Mouse (Mus musculus) spleen, embryonic (tissue): Measurements from ENCODE around the gene Hdac9.

Experiments
- CTCF ChIA-PET: fragments of 350-600 bp; sonication (Branson Sonifier 250); formaldehyde crosslinking; loops from one replicate; lab custom pipeline; 2022; lab: Charles Lee

Gene Hdac9

DNA sequence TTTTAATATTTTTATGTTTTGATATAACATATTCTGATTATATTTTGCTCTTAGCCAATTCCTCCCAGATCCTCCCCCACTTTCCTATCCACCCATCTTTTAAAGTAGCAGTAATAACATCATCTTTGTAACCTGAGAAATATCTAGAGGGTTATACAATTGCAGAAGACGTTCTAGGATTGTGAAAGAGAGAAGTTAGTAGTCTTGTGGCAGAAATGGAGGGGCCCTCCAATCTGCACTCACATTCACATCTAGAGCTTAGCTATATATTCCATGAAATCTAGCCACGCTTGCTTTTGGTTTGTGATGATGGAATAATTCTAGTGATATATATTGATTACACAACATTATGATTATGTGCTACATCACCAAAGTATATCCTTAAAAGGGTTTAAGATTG is 106.7 kb downstream of the Hdac9 start:
- CTCF ChIA-PET, result interaction anchor here (0.7 kb wide), 1 partner anchor 49 kb away, joined by 3 read pairs; no protein-coding TSS in a partner anchor

DNA sequence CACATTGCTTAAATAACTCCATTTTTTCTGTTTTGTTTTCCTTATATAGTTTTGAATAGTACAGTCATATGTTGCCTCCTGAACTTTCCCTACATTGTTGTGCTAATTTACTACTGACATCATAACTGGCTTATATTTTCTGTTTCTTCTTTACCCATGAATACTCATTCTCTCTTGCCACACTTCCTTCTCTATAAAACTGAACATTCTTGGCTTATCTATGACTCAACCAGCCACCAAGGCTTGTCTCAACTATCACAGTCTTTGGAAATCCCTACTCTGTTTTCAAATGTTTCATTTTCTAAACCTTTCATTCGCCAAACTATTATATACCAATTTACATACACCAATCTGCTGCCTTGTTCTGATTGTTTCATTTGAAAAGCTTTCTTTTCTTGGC is 108.7 kb downstream of the Hdac9 start:
- CTCF ChIA-PET, result no interaction called here

DNA sequence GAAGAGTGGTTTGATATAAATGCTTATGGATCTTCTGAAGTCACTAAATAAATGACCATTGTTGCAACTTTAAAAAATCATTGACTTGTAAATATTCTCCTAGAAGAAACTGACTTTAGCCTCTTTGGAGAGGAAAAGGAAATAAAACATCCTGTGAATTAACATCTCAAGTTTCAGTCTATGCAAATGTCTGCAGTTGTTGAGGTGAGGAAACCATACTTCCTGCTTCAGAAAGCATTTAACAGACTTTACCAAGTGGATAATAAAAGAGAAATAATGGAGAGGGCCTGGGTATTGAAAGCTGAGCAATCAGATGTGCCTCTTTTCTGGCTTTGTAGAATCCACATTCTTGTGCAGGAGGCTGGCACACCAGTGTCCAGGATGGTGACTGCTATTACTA is 110.4 kb downstream of the Hdac9 start:
- CTCF ChIA-PET, result interaction anchor here (0.7 kb wide), 1 partner anchor 219 kb away, joined by 6 read pairs; no protein-coding TSS in a partner anchor

DNA sequence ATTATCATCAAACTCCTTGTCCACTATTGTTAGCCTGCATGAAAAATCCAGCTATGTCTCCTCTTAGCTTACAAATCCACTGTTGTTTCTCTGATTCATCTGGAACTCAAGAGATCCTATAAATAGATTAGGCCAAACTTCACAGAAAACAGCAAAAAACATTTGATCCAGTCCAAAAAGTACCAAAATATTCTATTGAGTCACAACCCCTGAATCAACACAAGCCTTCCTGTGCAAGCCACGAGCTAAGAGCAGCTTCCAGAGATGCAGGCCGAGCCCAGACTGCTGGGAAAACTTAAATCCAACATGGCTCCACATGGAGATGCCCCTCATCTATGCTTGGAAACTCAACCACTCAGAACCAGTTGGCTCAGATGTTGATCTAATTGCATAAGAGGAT is 113.2 kb downstream of the Hdac9 start:
- CTCF ChIA-PET, result no interaction called here

DNA sequence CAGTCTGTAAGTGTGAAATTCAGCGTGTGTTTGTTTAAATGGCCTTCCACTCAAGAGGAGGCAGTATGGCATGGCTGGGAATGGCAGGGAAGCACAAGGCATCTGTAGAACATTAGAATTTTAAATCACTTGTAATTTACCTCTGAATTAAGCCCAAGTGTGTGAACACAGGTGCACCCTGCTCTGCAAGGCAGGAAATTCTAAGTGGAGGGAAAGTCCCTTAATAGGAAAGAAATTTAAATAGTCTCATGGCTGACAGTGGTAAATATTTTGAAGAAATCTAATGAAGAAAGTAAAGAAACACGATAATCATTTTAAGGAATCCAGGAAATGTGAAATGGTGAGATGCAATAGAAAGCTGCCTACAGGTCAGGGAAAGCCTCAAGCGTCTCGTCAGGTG is 114.6 kb downstream of the Hdac9 start:
- CTCF ChIA-PET, result interaction anchor here (0.7 kb wide), 1 partner anchor 61 kb away, joined by 3 read pairs; no protein-coding TSS in a partner anchor

DNA sequence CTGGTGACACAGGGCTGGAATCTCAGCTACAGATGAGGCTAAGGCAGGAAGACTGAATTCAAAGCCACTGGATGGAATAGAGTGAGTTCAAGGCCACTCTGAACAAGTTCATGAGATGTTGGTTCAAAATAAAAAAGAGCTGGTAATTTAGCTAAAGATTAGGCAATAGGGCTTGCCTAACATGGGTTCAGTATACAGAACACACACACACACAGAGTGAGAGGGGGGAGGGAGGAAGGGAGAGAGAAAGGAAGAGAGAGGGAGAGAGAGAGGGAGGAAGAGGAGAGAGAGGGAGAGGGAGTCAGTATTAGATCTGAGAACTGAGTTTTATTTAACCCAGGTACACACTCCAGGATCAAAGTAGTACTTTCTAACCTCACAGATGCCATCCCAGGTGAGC is 115.1 kb downstream of the Hdac9 start:
- CTCF ChIA-PET, result interaction anchor here (0.7 kb wide), 1 partner anchor 61 kb away, joined by 3 read pairs; no protein-coding TSS in a partner anchor

DNA sequence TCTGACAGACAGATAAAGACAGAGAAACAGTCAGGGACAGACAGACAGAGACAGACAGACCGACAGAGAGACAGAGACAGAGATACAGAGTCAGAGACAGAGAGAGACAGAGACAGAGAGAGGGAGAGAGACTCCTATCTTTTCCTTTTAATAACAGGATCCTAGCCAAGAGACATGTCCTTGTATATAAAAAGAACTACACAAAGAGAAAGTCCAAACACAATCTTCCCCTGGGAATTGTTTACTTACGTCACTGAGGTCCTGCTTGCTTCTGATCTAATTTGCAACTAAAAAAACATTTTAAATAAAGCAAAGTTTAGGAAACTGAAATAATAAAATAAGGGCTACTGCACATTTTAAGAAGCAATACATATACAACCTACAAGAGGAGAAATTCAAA is 119.5 kb downstream of the Hdac9 start:
- CTCF ChIA-PET, result interaction anchor here (0.7 kb wide), 1 partner anchor 45 kb away, joined by 5 read pairs; no protein-coding TSS in a partner anchor

DNA sequence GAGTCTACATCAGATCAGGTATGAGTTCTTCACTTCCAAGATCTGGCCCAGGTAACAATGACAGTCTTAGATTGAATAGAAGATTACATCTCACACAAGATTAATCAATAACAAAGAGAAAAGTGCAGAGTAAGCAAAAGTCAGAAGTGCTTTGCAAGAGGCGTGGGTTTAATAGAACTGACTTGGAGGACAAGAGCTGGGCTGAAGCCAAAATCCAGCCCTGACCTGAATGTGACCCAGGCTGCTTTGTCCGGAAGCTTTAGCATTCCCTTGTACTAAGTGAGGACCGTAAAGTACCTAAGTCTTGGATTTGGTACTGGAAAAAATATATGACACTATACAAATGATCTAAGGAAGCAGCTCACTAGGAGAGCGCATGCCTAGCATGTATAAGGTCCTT is 121.4 kb downstream of the Hdac9 start:
- CTCF ChIA-PET, result interaction anchor here (1.2 kb wide), 1 partner anchor 73 kb away, joined by 3 read pairs; no protein-coding TSS in a partner anchor

DNA sequence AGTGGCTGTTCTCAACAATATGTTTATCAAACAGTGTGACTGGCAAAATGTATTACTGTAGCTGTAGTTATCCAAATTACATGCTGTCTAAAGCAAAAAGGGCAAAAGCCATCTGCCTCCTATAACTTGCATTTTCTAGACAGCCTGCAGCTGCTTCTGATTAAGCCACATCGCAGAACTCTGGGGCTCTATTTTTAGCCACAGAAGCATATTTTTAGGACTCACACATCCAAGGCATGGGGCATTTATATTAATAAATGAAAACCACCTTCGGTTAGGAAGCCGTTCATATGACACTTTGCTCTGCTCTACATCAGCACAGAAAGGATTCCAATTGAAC is 124.8 kb downstream of the Hdac9 start:
- CTCF ChIA-PET, result no interaction called here

DNA sequence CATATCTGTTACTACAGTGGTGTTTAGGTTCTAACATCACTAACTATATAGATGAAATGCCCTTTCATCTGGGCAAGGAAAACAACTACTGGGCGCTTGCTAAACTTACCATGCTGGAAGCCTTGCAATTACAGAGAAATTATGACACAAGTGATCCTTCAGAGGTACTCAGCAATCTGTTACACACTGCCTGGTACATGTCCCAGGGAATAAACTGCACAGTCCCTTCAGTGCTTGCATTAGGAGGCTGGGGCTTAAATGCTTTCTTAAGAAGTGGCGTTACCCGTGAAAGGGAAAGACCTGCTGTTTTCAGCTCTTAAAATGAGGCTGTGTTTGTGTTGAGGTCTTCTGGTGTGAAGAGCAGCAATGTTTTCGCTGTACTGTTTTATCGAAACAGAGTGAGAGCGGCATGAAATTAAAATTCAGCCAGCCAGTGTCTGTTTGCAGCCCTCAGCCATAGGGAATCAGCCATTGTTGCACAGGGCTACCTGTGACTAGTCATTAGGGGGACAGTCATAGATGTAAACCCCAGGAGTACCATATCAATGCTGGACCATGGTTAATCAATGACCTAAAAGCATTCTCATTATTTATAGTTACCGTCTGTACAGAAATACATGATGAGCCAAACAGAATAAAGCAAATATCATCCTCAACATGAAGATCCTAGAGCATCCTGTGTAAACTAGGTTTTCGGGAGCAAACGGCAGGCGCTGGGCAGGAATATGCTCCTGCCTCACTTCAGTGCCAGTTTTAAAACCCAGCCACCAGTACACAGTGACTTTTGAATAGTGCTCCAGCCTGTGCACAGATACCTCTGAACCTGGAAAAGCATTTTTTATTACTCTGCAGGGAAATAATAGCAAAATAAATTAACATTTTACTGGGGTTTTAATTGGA is 125.4 kb downstream of the Hdac9 start:
- CTCF ChIA-PET, result no interaction called here

DNA sequence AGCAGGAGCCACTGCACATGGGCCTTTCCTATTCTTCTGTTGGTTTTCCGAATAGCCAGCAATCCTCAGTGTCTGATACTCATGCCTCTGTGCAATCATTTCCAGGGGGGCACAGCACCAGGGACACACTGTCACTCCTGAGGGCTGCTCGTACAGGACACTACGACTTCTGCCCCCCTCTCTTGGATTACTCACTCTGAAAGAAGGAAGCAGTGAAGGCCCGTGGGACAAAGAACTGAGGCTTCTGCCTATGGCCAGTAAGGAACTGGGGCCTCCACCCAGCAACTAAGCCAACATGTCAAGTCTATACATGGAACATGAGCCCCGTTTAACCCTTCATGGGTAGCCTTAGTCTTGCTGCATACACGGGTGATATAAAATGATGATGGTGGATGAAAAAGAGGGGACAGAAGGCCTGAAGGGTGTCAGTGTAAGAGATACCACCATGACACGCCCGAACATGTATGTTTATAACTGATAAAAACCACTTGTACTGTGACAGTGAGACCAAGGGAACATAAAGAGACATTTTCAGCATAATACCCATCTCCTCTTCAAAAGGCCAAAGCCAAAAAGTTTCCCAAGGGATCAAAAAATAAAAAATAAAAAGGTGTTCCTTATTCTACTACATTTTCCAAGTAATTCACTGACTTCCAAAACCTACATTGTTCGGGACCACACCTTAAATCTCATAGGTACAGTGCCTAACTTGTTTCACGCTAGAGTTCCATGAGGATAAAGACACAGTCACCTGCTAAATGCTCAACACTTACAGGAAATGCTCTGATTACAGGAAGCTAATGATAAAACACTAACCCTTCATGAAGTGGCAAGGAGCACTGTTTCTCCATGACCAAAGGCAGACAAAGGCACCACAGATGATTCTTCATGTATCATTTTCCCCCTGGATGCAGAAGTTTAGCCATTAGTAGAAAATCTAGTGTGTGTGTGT is 127.6 kb downstream of the Hdac9 start:
- CTCF ChIA-PET, result no interaction called here

DNA sequence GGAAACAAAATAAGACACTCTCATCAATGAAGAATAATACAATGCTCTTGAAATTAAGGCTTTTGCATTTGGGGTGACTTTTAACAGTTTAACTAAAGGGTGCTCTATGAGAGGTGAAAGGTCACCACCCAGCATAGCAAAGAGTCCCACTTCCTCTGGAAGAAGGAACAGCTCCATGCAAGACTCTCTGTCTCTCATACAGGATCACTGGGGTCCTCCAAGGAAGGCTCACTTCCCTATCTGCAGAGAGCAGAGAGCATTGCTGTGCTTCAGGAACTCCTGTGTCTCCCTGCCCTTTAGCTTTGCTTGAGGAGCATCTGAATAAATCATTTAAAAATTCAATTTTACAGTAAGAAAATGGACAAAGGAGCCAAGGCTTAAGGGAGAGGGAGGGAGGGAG is 129.5 kb downstream of the Hdac9 start:
- CTCF ChIA-PET, result no interaction called here

DNA sequence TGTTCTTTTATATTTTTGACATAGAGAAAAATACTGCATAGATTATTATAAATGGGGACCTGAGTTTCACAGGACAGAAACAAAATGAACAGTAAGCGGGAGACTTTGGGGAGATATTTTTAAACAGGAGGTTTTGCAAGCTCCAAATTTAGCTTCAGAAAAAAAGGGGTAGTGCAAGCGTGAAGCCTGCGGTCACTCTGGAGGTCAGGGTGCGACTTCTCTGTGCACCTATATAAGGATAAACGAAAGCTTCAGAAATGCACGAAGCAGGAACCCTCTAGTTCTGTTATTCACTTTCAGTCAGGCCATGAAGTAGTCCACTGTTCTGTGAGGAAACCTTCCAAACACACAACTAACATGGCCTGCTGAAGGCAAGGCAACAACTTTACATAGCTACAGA is 133.3 kb downstream of the Hdac9 start:
- CTCF ChIA-PET, result interaction anchor here (0.6 kb wide), 1 partner anchor 172 kb away, joined by 19 read pairs; no protein-coding TSS in a partner anchor

DNA sequence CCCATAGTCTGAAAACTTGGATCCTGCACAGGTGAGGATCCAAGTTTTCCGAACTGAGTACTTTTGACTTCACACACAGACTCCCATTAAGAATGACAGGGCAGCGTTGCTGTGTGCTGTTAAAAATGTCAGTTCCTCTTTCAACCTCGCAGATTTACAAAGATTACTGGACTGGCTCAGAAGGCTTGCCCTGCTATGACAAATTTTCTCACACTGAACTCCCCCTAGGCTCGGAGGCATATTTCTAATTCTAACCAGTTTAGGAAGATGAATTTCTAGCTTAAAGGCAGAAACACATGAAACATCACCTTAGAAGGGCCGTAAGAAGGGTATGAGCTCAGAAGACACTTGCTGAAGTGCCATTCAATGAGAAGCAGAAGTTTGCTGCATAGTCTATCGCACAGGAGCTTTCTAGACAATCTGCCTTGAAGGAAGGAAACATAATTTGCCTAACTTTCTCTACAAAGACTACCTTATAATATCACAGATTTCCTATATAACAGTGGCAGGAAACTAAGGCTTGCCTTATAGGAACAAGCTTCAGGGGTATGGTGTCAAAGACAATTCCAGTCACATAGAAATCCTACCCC is 137.4 kb downstream of the Hdac9 start:
- CTCF ChIA-PET, result no interaction called here

DNA sequence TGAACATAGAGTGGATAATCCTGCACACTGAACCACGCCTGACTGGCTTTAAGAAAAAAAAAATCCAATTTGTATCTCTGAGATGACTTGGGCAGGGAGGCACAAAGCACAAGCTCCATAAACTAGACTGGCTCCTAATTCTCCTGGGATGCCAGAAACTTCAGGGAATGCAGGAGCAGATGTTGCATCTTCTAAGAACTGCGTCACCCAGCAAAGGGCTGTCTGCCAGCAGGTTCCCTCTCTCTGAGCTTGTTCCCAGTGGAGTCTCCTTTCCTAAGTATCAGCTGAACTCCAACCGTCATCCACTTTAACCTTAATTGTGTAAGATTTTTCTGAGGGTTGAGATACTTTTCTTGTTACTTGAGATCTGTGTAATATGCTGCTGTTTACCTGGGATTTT is 140.7 kb downstream of the Hdac9 start:
- CTCF ChIA-PET, result no interaction called here

DNA sequence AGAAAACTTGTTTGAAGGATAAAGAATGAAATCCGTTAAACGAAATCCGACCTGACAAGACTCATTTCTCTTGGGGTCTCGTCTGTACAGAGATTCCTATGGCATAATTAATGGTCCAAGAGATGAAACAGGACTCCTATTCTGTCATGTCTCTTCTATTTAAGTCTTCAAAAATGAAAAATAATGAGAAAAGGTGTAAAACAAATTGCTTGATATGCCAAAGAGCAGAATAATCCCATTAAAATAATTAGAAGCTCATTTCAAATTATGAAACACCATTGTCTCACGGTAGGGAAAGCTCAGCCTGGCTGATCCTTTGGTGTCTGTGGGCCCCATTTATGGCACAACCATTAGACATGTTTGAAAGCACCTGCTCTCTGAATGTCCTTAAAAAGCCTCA is 142.8 kb downstream of the Hdac9 start:
- CTCF ChIA-PET, result no interaction called here

DNA sequence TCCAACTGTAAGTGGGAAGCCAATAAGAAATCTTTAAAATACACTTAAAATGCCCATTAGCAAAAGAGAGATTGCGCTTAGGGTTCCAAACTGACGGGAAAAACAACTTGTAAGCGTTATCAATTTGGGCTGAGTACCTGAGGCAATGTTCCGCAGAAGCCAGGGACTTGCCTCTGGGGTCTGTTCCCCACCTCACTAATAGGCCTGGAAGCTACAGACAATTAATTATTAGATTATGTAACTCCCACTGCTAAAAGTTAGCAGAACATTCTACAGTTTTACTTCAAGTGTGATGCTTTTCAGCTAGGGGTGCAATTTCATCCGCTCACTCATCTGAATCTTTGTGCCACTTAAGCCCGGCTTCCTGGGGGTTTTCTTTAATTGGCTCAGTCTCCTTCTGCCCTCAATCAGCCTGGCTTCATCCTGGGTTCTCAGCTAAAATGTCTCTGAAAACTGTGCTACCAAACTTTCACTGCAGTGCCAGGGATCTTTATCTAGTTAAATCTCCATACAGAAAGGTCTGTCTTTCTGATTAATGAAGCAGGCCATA is 149.6 kb downstream of the Hdac9 start:
- CTCF ChIA-PET, result no interaction called here

DNA sequence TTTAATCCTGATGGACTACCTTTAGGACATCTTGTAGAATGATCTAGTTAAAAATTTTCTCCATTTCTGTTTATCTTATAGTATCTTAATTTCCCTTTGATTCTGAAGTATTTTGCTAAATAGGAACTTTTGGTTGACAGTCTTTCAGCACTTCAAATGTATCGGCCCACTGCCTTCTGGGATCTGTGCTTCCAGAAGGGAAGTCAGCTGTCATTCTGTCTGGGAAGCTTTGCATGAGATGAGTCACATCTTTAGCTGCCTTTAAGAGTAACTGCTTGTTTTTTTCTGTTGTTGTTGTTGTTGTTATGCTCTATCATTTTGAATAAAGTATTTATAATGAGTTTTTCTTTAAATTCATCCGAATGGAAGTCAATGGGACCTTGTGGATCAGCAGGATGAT is 169.6 kb downstream of the Hdac9 start:
- CTCF ChIA-PET, result no interaction called here

DNA sequence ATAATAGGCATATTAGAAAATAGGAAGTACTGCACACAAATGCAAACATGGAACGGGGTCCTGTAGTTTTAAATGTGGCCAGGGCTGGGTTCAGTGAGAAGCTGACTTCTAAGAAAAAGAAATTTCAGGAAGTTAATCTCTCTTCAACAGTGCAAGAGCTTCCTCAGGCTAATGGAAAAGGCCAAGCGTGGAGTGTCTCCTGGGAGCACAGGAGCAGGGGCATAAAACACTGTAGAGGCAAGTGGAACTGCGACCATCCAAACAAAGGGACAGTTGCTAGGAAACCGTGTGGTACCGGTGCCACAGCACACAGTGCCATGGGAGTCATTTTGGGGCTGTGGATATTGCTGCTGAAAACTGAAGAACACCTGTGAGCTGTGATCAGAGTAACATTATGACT is 191.7 kb downstream of the Hdac9 start:
- CTCF ChIA-PET, result interaction anchor here (0.5 kb wide), 1 partner anchor 68 kb away, joined by 3 read pairs; no protein-coding TSS in a partner anchor

DNA sequence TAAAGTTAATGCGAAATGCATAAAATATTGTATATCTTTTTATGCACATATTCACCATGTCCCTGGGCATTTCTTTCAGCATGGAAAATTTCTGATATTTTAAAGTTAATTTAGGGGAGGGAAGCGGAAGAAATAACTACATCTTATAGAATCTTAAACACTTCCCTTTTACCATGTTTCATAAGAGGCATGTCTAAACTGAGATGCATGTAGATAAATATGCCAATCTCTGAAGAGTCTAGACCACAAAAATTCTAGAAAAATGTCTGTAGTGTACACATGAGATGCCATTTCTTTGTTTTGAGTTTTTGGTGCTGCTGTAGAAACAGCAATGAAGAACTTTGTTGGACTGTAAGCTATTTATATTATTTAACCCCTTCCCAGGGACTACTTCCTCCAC is 192.6 kb downstream of the Hdac9 start:
- CTCF ChIA-PET, result no interaction called here

DNA sequence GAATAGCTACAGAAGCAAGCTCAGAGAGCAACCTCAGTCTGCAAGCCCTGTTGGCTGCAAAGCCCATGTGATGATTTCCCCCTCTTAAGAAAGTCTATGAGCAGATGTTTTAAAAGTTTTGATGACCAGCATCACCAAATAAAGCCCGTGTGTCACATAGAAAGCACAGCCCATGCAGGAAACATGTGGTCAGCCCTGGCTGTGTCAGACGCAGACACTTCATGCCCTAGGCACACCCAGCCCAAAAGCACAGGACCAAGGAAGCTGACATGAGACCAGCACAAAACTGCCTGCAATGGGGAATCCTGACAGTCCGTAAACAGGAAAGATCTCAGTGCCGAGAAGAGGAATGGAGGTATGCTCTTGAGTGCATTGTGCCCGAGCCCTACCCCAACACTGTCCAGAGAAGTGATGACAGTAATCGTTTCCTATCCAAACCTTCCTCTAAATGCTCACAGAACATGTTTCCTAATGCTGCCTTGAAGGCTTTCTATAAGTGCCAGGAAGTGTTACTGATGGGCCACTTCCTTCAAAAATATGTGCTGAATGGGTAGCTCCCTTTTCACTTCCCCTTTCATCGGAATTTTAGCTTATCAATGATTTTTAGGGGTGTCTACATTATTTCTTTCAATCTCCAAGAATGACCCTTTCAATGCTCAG is 193.9 kb downstream of the Hdac9 start:
- CTCF ChIA-PET, result interaction anchor here (0.9 kb wide), 1 partner anchor 72 kb away, joined by 3 read pairs; no protein-coding TSS in a partner anchor
